Mouse (Mus musculus): ENCODE results near the gene Ebf1. TPM values are rescaled to one million over a fixed set of nuclear protein-coding genes. Genes with fewer than 3 reads are reported as not detected.

Gene Ebf1
- total and polyA plus RNA-seq, 2 experiments from 2014 or later, result 27.1 to 30.0 TPM

DNA sequence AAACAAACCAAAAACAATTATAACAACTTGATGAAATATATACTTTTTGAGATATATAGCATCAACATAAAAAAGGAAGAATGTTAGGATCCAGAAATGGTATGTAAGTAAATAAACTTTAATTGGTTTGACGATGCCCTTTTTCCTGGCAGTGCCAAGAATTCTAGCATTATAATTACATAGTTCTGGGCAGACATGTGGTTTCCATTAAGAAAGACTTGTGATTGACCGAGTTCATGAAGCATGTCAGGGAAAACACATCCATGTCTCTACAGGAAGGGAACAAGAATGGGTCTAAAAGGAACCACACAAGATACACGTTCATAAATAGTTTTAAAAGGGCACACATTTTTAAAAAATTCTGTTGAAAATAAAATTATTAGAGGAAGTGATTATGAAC, 110.3 kb downstream of the Ebf1 start:
- no peak for DNase-seq (ENCODE audit: low spot score)
- no peak for TF ChIP-seq CTCF (IDR thresholded peaks at IDR 0.05)
- 77% methylated on average over 3 of the region's 3 CpGs for WGBS

GRCm38 (mm10) chr11:44727821-44728220, 110.7 kb downstream of the Ebf1 start:
- Histone ChIP-seq H3K27ac (ENCODE audit: low read depth, low read length) (no peak overlapping the region), H3K9ac (replicated peaks; ENCODE audit: low read length, poor library complexity, severe bottlenecking) (no peak overlapping the region), H3K27me3 (ENCODE audit: insufficient read depth, low read length) (no peaks in the 10 kb centered on the region), H3K4me3 (ENCODE audit: low read depth, low read length) (no peak overlapping the region), H3K4me2 (ENCODE audit: low read depth, low read length, poor library complexity, severe bottlenecking) (no peak overlapping the region), H3K9me3 (ENCODE audit: low read length) (no peaks in the 10 kb centered on the region), H3K4me1 (ENCODE audit: insufficient read depth, low read length) (no peaks in the 10 kb centered on the region), H3K36me3 (ENCODE audit: insufficient read depth, low read length) (no peaks in the 10 kb centered on the region)
- WGBS, result 80% methylated on average over 2 of the region's 2 CpGs
- ATAC-seq (ENCODE audit: low FRiP score) (no peak), DNase-seq (ENCODE audit: low spot score) (no peak)
- no peak for TF ChIP-seq CTCF (IDR thresholded peaks at IDR 0.05)

More for the DNA sequence above, 110.3 kb downstream of the Ebf1 start:
- no peak overlapping the region for H3K9ac ChIP-seq (replicated peaks; ENCODE audit: low read length, poor library complexity, severe bottlenecking)
- H3K27me3 ChIP-seq (ENCODE audit: insufficient read depth, low read length), result no peaks in the 10 kb centered on the region
- H3K27ac ChIP-seq (ENCODE audit: low read depth, low read length), result no peak overlapping the region
- no peaks in the 10 kb centered on the region for H3K9me3 ChIP-seq (ENCODE audit: low read length)
- no peak for ATAC-seq (ENCODE audit: low FRiP score)
- no peaks in the 10 kb centered on the region for H3K36me3 ChIP-seq (ENCODE audit: insufficient read depth, low read length)
- no peaks in the 10 kb centered on the region for H3K4me1 ChIP-seq (ENCODE audit: insufficient read depth, low read length)
- no peak overlapping the region for H3K4me2 ChIP-seq (ENCODE audit: low read depth, low read length, poor library complexity, severe bottlenecking)
- H3K4me3 ChIP-seq (ENCODE audit: low read depth, low read length), result no peak overlapping the region

GRCm38 (mm10) chr11:44728271-44728670, 111.2 kb downstream of the Ebf1 start:
- 87% methylated on average over 2 of the region's 2 CpGs for WGBS
- Histone ChIP-seq H3K4me3 (ENCODE audit: low read depth, low read length) (no peak overlapping the region), H3K36me3 (ENCODE audit: insufficient read depth, low read length) (no peaks in the 10 kb centered on the region), H3K27me3 (ENCODE audit: insufficient read depth, low read length) (no peaks in the 10 kb centered on the region), H3K4me1 (ENCODE audit: insufficient read depth, low read length) (no peaks in the 10 kb centered on the region), H3K27ac (ENCODE audit: low read depth, low read length) (no peak overlapping the region), H3K9ac (replicated peaks; ENCODE audit: low read length, poor library complexity, severe bottlenecking) (no peak overlapping the region), H3K4me2 (ENCODE audit: low read depth, low read length, poor library complexity, severe bottlenecking) (no peak overlapping the region), H3K9me3 (ENCODE audit: low read length) (no peaks in the 10 kb centered on the region)
- DNase-seq (ENCODE audit: low spot score) (no peak), ATAC-seq (ENCODE audit: low FRiP score) (no peak)
- no peak for TF ChIP-seq CTCF (IDR thresholded peaks at IDR 0.05)

- H3K4me3 ChIP-seq (ENCODE audit: low read depth, low read length), result no peak overlapping the region
- H3K27me3 ChIP-seq (ENCODE audit: insufficient read depth, low read length), result no peaks in the 10 kb centered on the region
- H3K4me1 ChIP-seq (ENCODE audit: insufficient read depth, low read length), result no peaks in the 10 kb centered on the region
- DNase-seq (ENCODE audit: low spot score) (no peak), ATAC-seq (ENCODE audit: low FRiP score) (no peak)
- H3K9me3 ChIP-seq (ENCODE audit: low read length), result no peaks in the 10 kb centered on the region
- no peak for TF ChIP-seq CTCF (IDR thresholded peaks at IDR 0.05)
- 79% methylated on average over 4 of the region's 4 CpGs for WGBS
- H3K36me3 ChIP-seq (ENCODE audit: insufficient read depth, low read length), result no peaks in the 10 kb centered on the region
- H3K27ac ChIP-seq (ENCODE audit: low read depth, low read length), result no peak overlapping the region
- no peak overlapping the region for H3K4me2 ChIP-seq (ENCODE audit: low read depth, low read length, poor library complexity, severe bottlenecking)
- no peak overlapping the region for H3K9ac ChIP-seq (replicated peaks; ENCODE audit: low read length, poor library complexity, severe bottlenecking)
Measured at GRCm38 (mm10) chr11:44729931-44730330, 112.8 kb downstream of the Ebf1 start.

DNA sequence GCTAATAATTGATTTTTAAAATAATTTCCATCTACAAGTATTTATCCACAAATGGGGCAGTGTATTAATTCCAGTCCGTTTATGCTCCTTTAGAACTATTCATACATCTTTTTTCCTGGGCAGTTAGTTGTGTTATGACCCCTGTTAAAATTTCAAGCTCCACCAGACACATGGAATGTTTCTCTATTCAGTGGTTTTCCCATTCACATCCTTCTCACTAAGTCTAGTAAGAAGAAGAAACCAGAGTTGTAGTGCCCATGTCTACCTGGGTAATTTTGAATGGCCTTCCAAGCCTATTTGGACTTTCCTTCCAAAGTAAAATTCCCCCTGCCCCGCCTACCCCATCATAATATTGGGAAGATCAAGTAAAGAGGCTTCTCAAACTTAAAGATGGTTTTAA, 114.6 kb downstream of the Ebf1 start:
- WGBS, result 87% methylated on average over 2 of the region's 2 CpGs
- TF ChIP-seq CTCF (IDR thresholded peaks at IDR 0.05), result no peak

GRCm38 (mm10) chr11:44733276-44733675, 116.2 kb downstream of the Ebf1 start:
- Histone ChIP-seq H3K36me3 (ENCODE audit: insufficient read depth, low read length) (no peaks in the 10 kb centered on the region), H3K27me3 (ENCODE audit: insufficient read depth, low read length) (no peaks in the 10 kb centered on the region), H3K27ac (ENCODE audit: low read depth, low read length) (no peak overlapping the region), H3K4me2 (ENCODE audit: low read depth, low read length, poor library complexity, severe bottlenecking) (no peak overlapping the region), H3K9ac (replicated peaks; ENCODE audit: low read length, poor library complexity, severe bottlenecking) (no peak overlapping the region), H3K9me3 (ENCODE audit: low read length) (no peaks in the 10 kb centered on the region), H3K4me3 (ENCODE audit: low read depth, low read length) (no peak overlapping the region), H3K4me1 (ENCODE audit: insufficient read depth, low read length) (no peaks in the 10 kb centered on the region)
- 30% methylated on average over 2 of the region's 2 CpGs for WGBS
- ATAC-seq (ENCODE audit: low FRiP score) (no peak), DNase-seq (ENCODE audit: low spot score) (no peak)
- TF ChIP-seq CTCF (IDR thresholded peaks at IDR 0.05), result no peak

More for the DNA sequence above, 114.6 kb downstream of the Ebf1 start:
- no peak overlapping the region for H3K4me3 ChIP-seq (ENCODE audit: low read depth, low read length)
- ATAC-seq (ENCODE audit: low FRiP score) (no peak), DNase-seq (ENCODE audit: low spot score) (no peak)
- no peak overlapping the region for H3K27ac ChIP-seq (ENCODE audit: low read depth, low read length)
- H3K27me3 ChIP-seq (ENCODE audit: insufficient read depth, low read length), result no peaks in the 10 kb centered on the region
- H3K36me3 ChIP-seq (ENCODE audit: insufficient read depth, low read length), result no peaks in the 10 kb centered on the region
- no peaks in the 10 kb centered on the region for H3K4me1 ChIP-seq (ENCODE audit: insufficient read depth, low read length)
- H3K9ac ChIP-seq (replicated peaks; ENCODE audit: low read length, poor library complexity, severe bottlenecking), result no peak overlapping the region
- no peak overlapping the region for H3K4me2 ChIP-seq (ENCODE audit: low read depth, low read length, poor library complexity, severe bottlenecking)
- H3K9me3 ChIP-seq (ENCODE audit: low read length), result no peaks in the 10 kb centered on the region

Measured in midbrain, postnatal 0 days (tissue).